ENCODE assay signal across 12 mouse cellular contexts in genomic region chr5:64807159-64807558, GRCm38 (mm10). TPM values are rescaled to one million over a fixed set of nuclear protein-coding genes. Genes with fewer than 3 reads are reported as not detected.
DNase-seq lines count a peak whose midpoint lies in the region; ATAC-seq and TF ChIP-seq lines count a peak whose summit lies in the region.
"Had no signal": no experiment of that assay in that cellular context is flagged by ENCODE, and none has a peak within 500 bp of the region (broad histone marks: within the 10 kb centered on the region; RNA-seq: fewer than 3 reads in every experiment).

No protein-coding gene starts in this region.

- peaks cover 15% of the 10 kb centered on the region for H3K36me3 ChIP-seq in heart, embryonic 13.5 days
- H3K36me3 ChIP-seq in megakaryocyte, embryonic 14.5 days (replicated peaks; ENCODE audit: low read length): peaks cover 24% of the 10 kb centered on the region
- H3K36me3 ChIP-seq in intestine, postnatal 0 days (ENCODE audit: control insufficient read depth, insufficient read depth): peaks cover 6% of the 10 kb centered on the region; the same call in 1 of the 2 replicates
- H3K36me3 ChIP-seq in stomach, postnatal 0 days (ENCODE audit: control insufficient read depth, insufficient read depth, low read length): no peaks in the 10 kb centered on the region

- H3K9me3 ChIP-seq in heart, embryonic 13.5 days: no peaks in the 10 kb centered on the region
- no peaks in the 10 kb centered on the region for H3K9me3 ChIP-seq in megakaryocyte, embryonic 14.5 days
- H3K9me3 ChIP-seq in intestine, postnatal 0 days (ENCODE audit: control insufficient read depth): no peaks in the 10 kb centered on the region
- no peaks in the 10 kb centered on the region for H3K9me3 ChIP-seq in stomach, postnatal 0 days (ENCODE audit: control insufficient read depth, low read length)

- peak overlapping the region; percentile 88 for H3K9ac ChIP-seq in heart, embryonic 13.5 days
- H3K9ac ChIP-seq in intestine, postnatal 0 days (ENCODE audit: low read depth, low read length): no peak overlapping the region
- no peak overlapping the region for H3K9ac ChIP-seq in stomach, postnatal 0 days (ENCODE audit: low read length)

- WGBS in heart, embryonic 13.5 days: 48% methylated on average over 3 of the region's 3 CpGs
- 23% methylated on average over 3 of the region's 3 CpGs for WGBS in intestine, postnatal 0 days
- WGBS in stomach, postnatal 0 days: 34% methylated on average over 3 of the region's 3 CpGs

- H3K4me2 ChIP-seq in heart, embryonic 13.5 days: peak overlapping the region; percentile 89
- H3K4me2 ChIP-seq in intestine, postnatal 0 days (replicated peaks; ENCODE audit: low read depth): peak overlapping the region; percentile 82
- H3K4me2 ChIP-seq in stomach, postnatal 0 days (replicated peaks; ENCODE audit: low read depth): peak overlapping the region; percentile 60

- H3K27me3 ChIP-seq in heart, embryonic 13.5 days (replicated peaks): no peaks in the 10 kb centered on the region
- H3K27me3 ChIP-seq in megakaryocyte, embryonic 14.5 days (replicated peaks): no peaks in the 10 kb centered on the region
- H3K27me3 ChIP-seq in intestine, postnatal 0 days (replicated peaks; ENCODE audit: control insufficient read depth, insufficient read depth, low read length): no peaks in the 10 kb centered on the region
- H3K27me3 ChIP-seq in stomach, postnatal 0 days (ENCODE audit: control insufficient read depth, insufficient read depth, low read length): no peaks in the 10 kb centered on the region

- H3K4me3 ChIP-seq in heart, embryonic 13.5 days: peak overlapping the region; percentile 80
- peak overlapping the region; percentile 59 for H3K4me3 ChIP-seq in megakaryocyte, embryonic 14.5 days (replicated peaks)
- peak overlapping the region; percentile 91; the same call in 1 of the 2 replicates for H3K4me3 ChIP-seq in intestine, postnatal 0 days (ENCODE audit: low read depth, low read length)
- H3K4me3 ChIP-seq in stomach, postnatal 0 days (ENCODE audit: low read depth, low read length): no peak overlapping the region

- H3K4me1 ChIP-seq in heart, embryonic 13.5 days: peaks cover 76% of the 10 kb centered on the region
- H3K4me1 ChIP-seq in megakaryocyte, embryonic 14.5 days: peaks cover 83% of the 10 kb centered on the region
- peaks cover 36% of the 10 kb centered on the region for H3K4me1 ChIP-seq in intestine, postnatal 0 days (replicated peaks; ENCODE audit: control insufficient read depth, insufficient read depth, low read length)
- H3K4me1 ChIP-seq in stomach, postnatal 0 days (replicated peaks; ENCODE audit: control insufficient read depth, insufficient read depth): peaks cover 19% of the 10 kb centered on the region

- TF ChIP-seq EP300 in stomach, postnatal 0 days (optimal IDR thresholded peaks at IDR 0.05): no peak

- no peak for DNase-seq in heart, postnatal 25 days (ENCODE audit: low spot score)
- DNase-seq in stomach, postnatal 0 days (ENCODE audit: low spot score): no peak
- no peak for DNase-seq in ovary, adult 18-20 months (ENCODE audit: low spot score)
- no peak for DNase-seq in kidney, postnatal 10 days
- DNase-seq: adrenal gland, adult 8-10 months; cerebellum, adult 2 months; kidney, adult 8-10 months; thymus, adult 2 months had no signal

- ATAC-seq in heart, embryonic 13.5 days (ENCODE audit: extremely low read depth, insufficient number of reproducible peaks, low FRiP score, low TSS enrichment): no peak
- ATAC-seq in megakaryocyte, adult 5-6 weeks (ENCODE audit: poor library complexity, severe bottlenecking): no peak
- no peak for ATAC-seq in intestine, postnatal 0 days
- no peak for ATAC-seq in stomach, postnatal 0 days (ENCODE audit: low FRiP score, low TSS enrichment)

- TF ChIP-seq CTCF in intestine, postnatal 0 days (IDR thresholded peaks at IDR 0.05; ENCODE audit: low read depth): no peak
- TF ChIP-seq CTCF in stomach, postnatal 0 days (IDR thresholded peaks at IDR 0.05; ENCODE audit: low read depth): no peak

- peak overlapping the region; percentile 97 for H3K27ac ChIP-seq in heart, embryonic 13.5 days (replicated peaks)
- peak overlapping the region; percentile 73; the same call in 1 of the 2 replicates for H3K27ac ChIP-seq in intestine, postnatal 0 days (ENCODE audit: low read depth, low read length)
- H3K27ac ChIP-seq in stomach, postnatal 0 days (replicated peaks): no peak overlapping the region; the same call in 1 of the 2 replicates

- intact Hi-C loops in heart, postnatal 25 days (cut with DNase I): no loop called here

RNA-seq across cellular contexts. Expression of gene Klf3, which starts 4.0 kb away (rescaled TPM):
- polyA plus RNA-seq in heart, embryonic 13.5 days (2015; fragmentation: Nextera tagmentation; extraction: Ambion mirVana): 49.8 TPM in 2 replicates
- total RNA-seq in heart, postnatal 25 days (2021): 10 to 100 TPM; 43.6 to 55.6 TPM
- 73.1 and 120 TPM in 2 replicates for polyA plus RNA-seq in megakaryocyte, embryonic 14.5 days (2012; ENCODE audit: insufficient read depth, low replicate concordance)
- 114 and 119 TPM in 2 replicates for total RNA-seq in megakaryocyte, adult 5-6 weeks (2015)
- total RNA-seq in megakaryocyte, adult 5-6 weeks (2017): 43.4 and 55.4 TPM in 2 replicates
- 76.9 and 79.3 TPM in 2 replicates for polyA plus RNA-seq in intestine, postnatal 0 days (2015; fragmentation: Nextera tagmentation; extraction: Ambion mirVana)
- polyA plus RNA-seq in stomach, postnatal 0 days (2015; fragmentation: Nextera tagmentation; extraction: Ambion mirVana): 97.5 and 101 TPM in 2 replicates
